Mouse (Mus musculus): Measurements from ENCODE around the gene Olfr535. TPM values are rescaled to one million over a fixed set of nuclear protein-coding genes. Genes with fewer than 3 reads are reported as not detected.
"Not testable (repeated sequence)": the region's sequence is repeated elsewhere in the genome, so short reads cannot be mapped to it uniquely, and the experiment has no call there.

The Olfr535 gene
- total RNA-seq (2021): not detected in 2 replicates
- long read RNA-seq, experiment 1: 0 reads
- long read RNA-seq, experiment 2: 0 reads

DNA sequence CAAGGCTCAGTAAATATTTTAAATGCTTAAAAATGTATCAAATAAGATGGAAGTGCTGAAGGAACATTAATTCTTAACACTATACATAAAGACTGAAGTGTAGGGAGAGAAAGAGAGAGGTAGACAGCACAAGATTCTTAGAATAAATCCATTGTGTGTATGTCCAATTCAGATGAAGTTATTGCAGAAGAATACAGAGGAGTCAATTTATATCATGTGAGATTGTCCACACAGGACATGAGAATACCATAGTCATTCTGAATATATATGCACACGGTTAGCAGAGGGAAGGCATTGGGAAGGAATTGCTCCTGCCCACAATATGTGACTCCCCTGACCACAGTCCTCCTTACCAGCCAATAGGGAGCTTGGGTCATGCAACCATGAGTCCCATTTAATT lies at the start of gene Olfr535:
TSS of gene Olfr535 (plus strand) at position 301 of the 400 bp plus-strand sequence.
- DNase-seq: no peak

DNA sequence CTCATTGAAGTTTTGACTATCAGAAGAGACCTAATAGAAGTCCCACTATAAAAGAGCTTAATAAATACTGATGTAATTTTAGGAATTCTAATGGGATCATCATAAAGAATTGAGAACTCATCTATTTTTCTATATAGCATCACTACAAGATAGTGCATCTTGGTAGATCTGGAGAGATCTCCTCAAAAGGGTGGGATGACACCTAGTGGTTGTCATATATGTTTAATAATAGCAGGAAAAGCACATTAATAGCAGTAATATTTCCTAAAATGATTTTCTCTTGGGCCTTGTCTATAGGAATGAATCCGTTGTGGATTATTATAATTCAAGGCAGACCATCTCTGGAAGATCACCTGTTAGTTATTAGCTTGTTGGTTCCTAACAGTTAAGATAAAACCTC lies 40.9 kb upstream of the Olfr535 start:
- DNase-seq: no peak

DNA sequence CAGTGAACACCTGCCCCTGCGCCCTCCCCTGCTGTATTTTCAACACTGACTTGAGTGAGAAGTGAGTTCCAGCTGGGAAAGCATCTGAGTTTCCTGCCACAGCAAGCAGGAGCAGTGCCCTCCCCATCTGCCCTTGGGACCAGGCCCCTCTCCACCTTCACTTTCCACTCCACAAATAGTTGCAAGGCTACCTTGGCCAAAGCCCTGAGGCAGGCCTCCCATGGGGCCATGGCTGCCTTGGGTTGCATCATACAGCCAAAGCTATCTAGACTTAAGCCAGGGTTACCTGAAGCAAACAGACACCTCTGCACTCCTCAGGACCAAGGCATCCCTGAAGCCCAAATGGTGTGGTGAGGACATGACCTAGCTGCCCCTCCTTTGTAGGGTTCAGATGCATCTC lies 20.9 kb upstream of the Olfr535 start, which contains the start of gene Olfr533:
TSS of gene Olfr533 (plus strand) at position 301 of the 400 bp plus-strand sequence.
- DNase-seq: not testable (repeated sequence)

DNA sequence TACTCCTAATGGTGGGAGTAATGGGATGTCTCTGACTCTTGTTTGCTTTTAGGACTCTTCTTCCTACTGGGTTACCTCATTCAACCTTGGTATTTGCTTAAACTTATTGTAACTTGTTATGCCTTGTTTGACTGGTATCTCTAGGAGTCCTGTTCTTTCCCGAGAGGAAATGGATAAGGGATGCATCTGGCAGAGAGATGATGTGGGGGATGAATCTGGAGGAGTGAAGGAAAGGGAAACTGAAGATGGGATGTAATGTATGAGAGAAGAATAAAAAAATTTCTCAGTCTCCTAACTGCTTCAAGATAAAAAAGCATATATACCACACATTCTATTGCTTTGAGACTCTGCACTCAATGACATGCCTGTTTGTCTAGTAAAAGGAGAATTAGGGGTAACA lies 6.1 kb upstream of the Olfr535 start:
- DNase-seq: no peak

DNA sequence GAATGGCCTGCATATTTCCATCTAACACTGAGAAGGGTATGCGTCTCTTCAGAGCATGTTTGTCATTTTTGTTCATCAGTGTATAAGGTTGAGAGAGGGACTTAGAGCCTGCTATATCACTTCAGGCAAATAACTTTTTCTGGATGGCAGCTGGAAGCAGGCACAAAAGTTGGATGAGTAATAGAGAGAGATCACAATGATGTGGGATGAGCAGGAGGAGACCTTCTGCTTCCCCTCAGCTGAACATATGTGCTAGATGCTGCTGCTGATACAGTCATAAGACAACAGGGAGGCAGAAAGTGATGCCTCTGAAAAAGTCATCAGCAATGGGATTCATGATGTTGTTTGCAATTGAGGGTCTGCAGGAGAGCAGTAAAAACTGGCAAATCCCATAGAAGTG lies 5.3 kb upstream of the Olfr535 start:
- DNase-seq: no peak

DNA sequence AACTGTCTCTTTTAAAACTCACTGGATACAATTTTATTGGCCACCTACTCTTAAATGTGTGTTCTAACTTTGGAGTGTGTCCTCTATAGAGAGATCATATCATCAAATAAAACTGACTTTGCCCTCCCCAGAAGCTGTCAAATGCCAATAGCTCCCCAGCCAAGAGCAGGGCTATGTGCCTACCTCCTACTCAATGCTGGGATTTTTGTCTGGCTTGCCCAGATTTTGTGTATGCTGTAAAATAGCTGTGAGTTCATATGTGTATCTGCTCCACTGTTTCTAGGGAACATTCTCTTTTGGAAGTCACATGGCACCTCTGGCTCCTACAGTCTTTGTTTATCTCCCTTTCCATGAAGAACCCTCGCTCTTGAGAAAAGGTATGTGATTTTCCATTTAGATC lies 5.0 kb downstream of the Olfr535 start:
- no peak for DNase-seq

DNA sequence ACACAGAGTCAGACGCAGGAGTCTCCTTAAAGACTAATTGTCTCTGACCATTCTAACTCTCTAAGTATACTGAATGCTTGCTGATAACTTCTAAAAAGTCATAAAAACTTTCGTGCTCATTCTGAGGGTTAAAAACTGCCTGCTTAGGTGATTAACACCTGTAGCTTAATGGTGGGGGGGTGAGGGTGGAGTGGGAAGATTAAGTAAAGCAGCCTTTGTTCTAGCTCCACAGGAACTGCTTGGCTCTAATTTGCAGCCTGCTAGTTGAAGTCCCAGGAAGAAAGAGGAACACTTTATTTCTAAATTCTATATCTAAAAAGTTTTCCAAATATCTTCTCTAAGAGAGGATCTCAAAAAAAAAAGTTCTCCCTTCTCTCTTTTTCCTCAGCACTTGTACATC lies 10.2 kb downstream of the Olfr535 start:
- no peak for DNase-seq

DNA sequence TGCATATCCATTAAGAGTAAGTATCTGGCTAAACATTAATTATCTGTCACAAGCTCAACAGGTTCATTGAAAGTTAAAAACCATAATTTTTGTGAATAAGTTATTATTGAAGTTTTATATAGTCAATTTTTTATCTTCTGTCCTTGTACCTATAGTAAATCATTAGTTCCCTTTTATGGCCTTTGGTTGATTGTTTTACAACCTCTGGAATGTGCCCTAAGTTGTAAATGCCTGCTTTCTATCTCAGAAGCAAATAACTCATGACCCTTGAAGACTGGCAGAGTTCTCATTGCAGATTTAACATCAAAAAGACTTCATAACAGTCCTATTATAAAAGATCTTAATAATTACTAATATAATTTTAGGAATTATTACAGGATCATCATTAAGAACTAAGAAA lies 10.7 kb downstream of the Olfr535 start:
- DNase-seq: no peak

DNA sequence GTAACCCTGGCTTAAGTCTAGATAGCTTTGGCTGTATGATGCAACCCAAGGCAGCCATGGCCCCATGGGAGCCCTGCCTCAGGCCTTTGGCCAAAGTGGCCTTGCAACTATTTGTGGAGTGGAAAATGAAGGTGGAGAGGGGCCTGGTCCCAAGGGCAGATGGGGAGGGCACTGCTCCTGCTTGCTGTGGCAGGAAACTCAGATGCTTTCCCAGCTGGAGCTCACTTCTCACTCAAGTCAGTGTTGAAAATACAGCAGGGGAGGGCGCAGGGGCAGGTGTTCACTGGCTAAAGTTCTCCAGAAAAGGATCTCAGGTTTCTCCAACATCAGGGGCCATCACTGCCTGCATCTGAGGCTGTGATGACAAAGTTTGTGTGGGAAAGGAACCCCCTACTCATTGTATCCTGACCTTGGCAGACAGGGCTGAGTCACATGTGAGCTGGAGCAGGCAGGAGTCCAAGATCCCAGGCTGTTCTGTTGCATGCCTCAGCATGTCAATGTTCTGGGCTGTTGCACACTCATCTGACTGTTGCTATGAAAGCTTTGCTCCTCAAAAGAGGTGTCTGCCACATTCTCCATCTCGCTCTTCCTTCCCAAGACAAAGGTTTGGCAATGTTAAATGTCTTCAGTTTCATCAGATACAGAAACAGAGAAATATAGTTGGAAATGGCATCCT lies 23.5 kb downstream of the Olfr535 start, which contains the start of gene Olfr536:
TSS of gene Olfr536 (minus strand) at position 51 of the 676 bp plus-strand sequence.
- peak; percentile 20 for DNase-seq

DNA sequence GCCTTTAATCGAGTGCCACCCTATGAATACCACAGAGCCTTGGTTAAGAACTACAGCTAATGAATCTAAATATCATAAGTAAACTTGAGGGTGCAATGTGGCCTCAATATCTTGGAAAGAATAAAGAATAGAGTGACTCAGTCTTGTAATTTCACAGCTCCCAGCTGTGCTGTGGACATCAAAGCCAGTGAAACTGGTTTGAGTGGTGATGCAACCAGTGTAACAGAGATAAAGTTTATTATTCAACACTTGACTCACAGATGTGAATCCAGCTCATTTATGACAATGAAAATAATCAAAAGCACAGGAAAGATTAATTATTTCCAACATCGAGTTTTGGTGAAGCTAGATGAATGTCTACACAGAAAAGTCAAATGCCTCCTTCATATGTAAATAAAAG lies 55.7 kb downstream of the Olfr535 start:
- no peak for DNase-seq

Other genes starting within 250 kb of the Olfr535 start
- gene 5830411N06Rik, start 236.9 kb upstream of the Olfr535 start, total RNA-seq (2021): 0.30 TPM in 1 of 2 replicates, not detected in the other
- not detected in 2 replicates for gene Olfr525, start 163.4 kb upstream of the Olfr535 start, total RNA-seq (2021)
- gene Olfr527, start 150.2 kb upstream of the Olfr535 start, total RNA-seq (2021): not detected in 2 replicates
- gene Olfr60, start 122.5 kb upstream of the Olfr535 start, total RNA-seq (2021): not detected in 2 replicates
- gene Olfr530, start 107.9 kb upstream of the Olfr535 start, total RNA-seq (2021): not detected in 2 replicates
- not detected in 2 replicates for gene Olfr531, start 81.3 kb upstream of the Olfr535 start, total RNA-seq (2021)
- gene Olfr532, start 62.6 kb upstream of the Olfr535 start, total RNA-seq (2021): not detected in 2 replicates
- not detected in 2 replicates for gene Olfr533, start 20.8 kb upstream of the Olfr535 start, total RNA-seq (2021)
- not detected in 2 replicates for gene Olfr536, start 23.2 kb downstream of the Olfr535 start, total RNA-seq (2021)
- gene Olfr538, start 83.7 kb downstream of the Olfr535 start, total RNA-seq (2021): not detected in 2 replicates
- not detected in 2 replicates for gene Olfr46, start 117.1 kb downstream of the Olfr535 start, total RNA-seq (2021)
- not detected in 2 replicates for gene Olfr61, start 144.8 kb downstream of the Olfr535 start, total RNA-seq (2021)
- gene Olfr53, start 162.2 kb downstream of the Olfr535 start, total RNA-seq (2021): not detected in 2 replicates
- not detected in 2 replicates for gene Olfr539, start 175.7 kb downstream of the Olfr535 start, total RNA-seq (2021)
- not detected in 2 replicates for gene Olfr45, start 197.7 kb downstream of the Olfr535 start, total RNA-seq (2021)
- not detected in 2 replicates for gene Olfr541, start 213.1 kb downstream of the Olfr535 start, total RNA-seq (2021)